Mouse (Mus musculus): ENCODE measurements around the gene Igfbpl1.

Igfbpl1 gene

DNA sequence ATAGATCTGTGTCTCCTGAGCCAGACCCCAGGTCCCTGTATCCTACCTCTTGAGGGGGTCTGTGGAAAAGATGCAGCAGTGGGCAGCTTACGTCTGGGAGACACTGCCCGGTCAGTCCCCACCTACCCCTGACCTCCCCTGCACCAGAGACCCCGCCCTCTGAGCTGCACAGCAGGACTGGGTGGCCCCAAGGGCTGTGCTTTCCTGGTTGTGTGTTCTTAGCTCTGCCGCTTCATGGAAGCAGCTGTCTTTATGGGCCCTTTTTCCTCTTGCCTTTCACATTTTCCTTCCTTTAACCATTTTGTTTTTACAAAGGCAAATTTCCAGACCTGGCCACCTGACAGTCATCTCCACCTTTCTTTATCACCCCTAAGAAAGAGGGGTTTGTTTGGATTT is 56.1 kb downstream of the Igfbpl1 start:
- no peak for DNase-seq (ENCODE audit: low spot score)

DNA sequence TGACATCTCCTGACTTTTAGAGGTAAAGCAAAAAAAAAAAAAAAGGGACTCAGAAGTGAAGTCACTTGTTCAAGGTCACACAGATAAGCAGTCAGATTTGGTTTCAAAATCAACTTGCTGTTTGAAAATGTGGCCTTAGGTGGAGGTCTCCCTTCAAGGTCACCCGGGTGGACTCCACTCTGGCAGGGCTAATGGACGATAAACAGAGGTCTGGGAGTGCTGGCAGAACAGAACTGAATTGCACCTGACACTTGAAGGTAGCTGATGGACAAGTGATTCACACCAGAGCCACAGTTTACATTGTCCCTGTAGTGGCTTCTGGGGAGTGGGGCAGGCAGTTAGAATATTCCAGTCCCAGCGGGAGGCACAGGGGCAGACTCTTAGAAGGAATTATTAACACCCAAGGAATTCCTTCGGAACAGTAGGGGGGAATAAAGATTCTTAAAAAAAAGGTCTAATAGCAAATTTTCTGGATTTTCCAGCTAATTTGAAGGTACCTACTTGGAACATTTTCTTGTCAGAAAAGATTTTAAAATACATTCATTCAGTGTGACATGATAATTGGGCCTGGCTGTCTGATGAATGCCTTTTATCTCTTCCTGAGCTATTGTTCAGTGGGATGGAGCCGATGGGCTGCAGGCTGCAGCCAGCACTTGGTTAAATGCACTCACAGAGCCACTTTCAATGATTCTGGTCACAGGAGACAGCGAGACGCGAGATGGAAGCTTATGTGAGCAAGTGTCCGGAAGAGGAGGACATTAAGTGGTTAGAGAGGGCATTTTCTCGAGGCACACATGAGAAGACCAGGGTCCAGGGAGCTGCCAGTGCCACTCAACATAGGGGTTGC is 56.7 kb downstream of the Igfbpl1 start:
- no peak for DNase-seq (ENCODE audit: low spot score)

DNA sequence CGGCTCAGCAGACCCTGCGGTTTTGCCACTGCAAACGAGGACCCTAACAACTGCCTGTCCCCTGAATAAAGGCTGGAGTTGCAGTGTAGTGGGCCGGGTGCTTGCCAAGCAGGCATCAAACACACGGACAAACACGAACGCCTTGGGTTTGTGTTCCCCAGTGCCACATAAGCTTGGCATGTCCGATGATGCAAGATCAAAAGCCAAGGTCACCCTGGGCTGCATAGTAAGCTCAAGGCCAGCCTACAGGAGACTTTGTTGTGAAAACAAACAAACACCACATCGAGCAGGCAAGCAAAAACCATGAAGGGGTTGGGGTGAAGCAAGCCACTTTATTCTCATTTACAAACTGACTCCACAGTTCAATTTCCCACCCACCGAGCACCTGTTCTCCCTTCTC is 57.6 kb downstream of the Igfbpl1 start:
- DNase-seq (ENCODE audit: low spot score): no peak

DNA sequence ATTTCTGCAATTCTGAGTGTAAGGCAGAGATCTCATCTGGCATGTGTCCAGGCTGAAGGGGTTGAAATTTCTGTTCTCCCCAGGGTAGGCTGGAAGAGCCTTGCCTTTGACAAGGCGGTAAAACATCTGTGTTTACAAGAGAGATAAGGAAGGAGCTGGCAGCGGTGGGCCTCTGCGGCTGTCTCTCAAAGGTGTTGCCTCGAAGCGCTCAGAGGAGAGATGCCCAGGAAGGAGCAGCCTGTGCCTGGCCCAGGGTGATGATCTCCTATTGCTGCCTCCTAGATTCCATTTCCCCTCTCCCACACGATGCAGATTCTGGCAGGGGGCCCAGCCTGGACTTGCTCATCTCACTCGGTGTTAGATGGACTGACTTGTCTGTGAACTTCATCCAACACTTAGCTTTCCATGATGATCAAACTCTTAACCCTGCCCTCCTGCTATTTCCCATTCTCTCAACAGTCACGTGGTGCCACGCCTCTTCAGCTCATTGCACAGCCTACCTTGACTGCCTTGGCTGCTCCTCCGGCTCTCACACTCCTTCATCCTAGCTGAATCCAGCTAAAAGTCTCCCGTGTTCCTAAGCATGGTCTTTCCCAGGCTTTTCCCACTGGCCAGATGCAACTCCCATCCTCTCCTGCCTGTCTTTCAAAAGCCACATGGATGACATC is 58.7 kb downstream of the Igfbpl1 start:
- DNase-seq (ENCODE audit: low spot score): no peak

DNA sequence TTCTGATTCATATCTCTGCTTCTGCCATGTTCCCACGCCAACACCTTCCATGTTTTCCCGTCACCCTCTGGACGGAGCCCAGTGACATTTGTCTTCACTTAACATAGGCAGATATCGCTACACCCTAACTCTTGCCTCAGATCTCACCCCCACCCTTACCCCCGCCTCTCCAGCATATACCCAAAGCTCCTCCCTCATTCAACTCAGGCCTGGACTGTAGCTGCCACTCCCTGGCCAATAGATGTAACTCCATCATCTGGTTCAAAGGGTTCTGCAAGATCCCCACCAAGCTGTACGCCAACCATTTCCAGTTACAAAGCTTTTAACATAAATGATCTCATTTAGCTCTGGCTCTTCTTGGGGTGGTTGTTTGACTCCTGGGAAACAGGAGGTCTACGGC is 59.9 kb downstream of the Igfbpl1 start:
- no peak for DNase-seq (ENCODE audit: low spot score)

DNA sequence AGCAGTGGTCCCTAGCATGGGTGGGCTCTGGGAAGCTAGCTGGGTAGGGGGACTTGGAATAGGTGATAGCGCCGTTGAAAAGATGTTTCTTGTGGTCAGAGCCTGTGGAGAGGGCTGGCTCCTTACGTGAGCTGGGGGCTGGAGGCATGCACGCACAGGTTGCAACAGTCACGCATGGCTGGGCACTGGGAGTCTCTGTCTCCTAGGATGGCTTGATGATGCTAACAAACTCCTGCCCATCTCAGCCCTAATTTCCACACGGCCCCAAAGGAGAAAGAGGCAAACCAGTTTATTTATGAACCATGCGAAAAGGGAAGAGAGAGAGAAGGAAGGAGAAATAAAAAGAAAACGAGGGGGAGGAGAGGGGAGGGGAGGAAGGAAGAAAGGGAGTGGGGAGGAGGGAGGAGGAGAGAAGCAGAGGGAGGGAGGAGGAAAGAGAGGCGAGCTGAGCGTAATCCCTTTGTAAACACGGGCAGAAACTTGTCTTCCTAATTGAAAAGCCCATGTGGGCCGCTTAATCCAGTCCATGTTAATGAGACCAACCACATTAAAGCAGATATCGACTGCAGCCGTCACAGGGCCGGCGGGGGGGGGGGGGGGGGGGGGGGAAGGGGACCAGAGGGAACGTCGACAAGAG is 61.0 kb downstream of the Igfbpl1 start:
- no peak for DNase-seq (ENCODE audit: low spot score)

DNA sequence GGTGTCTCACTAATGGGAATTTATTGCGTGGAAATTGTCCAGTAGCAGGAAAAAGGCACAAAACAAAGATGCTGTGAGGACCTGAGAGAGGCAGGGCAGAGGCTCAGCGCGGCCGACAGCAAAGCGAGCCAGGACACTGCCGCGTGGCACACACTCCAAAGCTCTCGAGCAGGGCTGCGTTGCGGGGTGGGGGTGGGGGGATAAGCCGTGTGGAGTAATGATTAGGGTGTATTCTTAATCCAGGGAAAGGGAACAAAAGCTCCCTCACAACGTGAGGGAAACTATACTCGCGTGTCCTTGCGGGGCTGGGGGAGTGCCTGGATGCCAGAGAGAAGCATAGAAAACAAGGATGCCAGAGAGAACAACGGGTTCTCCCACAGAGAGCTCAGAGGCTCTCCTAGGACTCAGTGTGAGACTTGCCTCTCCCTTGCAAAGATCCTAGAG is 61.6 kb downstream of the Igfbpl1 start:
- no peak for DNase-seq (ENCODE audit: low spot score)

DNA sequence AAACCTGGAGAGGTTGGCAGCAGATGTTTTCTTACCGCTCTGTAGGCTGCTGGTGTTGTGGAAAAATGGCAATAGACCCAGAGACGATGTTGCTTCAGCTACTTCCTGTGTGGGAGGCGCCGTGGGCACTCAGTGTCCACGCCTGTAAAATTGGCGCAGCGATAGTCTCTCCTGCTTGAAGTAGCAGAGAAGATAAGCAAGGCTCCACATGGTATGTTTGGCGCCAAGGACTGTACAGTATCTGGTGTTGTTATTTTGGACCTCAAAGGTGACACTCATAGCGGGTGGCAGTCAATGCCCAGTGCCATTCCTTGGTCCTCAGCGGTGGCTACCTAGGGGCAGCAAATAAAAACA is 62.6 kb downstream of the Igfbpl1 start:
- no peak for DNase-seq (ENCODE audit: low spot score)

DNA sequence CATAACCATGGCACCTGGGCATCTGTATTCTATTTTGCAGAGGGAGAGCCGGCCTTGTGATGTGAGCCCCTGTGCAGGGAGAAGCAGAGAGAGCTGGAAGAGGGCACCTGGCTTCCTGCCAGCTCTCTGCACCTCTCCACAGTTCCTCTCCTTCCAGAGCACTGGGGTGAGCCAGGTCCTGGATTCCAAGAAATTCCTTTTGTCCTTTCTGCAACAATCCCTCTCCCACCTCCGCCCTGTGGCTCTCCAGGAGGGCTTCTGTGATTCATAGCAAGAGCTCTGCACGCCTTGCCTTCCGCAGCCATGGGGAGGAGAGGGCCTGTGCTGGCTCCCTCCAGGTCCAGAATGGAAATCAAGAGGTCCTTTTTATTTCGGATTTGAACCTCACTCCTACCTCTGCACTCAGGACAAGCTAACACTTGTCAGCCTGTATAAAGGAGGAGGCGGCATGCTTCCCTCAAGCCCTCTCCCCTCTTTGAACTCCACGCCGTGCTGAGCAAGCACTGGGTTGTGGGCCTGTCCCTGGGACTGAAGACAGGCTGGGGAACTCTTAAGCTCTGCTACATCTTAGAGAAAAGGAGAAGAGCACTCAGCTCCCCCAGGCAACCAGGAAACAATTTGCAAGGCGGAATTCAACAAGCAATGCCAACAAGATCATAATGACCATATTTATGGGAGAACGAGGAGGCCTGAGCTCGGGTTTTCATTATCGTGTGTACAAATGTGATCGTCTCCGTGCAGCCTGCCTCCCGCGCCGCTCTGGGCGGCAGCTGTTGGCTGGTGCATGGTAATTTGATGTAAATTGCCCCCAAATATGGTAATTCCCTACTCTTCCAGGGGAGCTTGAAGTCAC is 63.2 kb downstream of the Igfbpl1 start:
- DNase-seq (ENCODE audit: low spot score): no peak

DNA sequence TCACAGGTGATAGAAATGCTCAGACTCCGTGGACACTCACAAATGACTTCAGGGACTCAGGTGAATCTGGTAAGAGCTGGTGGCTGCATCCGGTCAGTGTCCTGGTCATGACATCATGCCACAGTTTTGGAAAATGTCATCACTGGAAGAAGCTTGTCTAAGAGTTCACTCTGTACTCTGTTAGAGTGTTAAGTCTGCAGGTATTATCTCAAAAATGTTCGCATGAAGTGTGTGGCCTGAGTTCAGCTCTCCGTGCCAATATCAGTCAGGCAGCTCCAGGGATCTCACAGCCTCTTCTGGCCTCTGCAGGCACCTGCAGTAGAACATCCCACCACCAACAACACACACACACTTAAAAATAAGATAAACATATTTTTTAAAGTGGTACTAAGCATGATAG is 64.1 kb downstream of the Igfbpl1 start:
- DNase-seq (ENCODE audit: low spot score): no peak
